Mouse (Mus musculus): Measurements from ENCODE around the gene Angptl4.
"Not testable (repeated sequence)": the region's sequence is repeated elsewhere in the genome, so short reads cannot be mapped to it uniquely, and the experiment has no call there.

Angptl4 gene

GRCm38 (mm10) chr17:33760255-33761165 is 21.1 kb downstream of the Angptl4 start, which contains the start of gene Rab11b:
Gene Rab11b, minus strand, starts transcription at chr17:33760530.
- peak; percentile 100 for DNase-seq (ENCODE audit: inconsistent age in 2 of 2, low spot score in 1 of 2)

GRCm38 (mm10) chr17:33759767-33760254 is 21.8 kb downstream of the Angptl4 start:
- peak; percentile 96 to 99 for DNase-seq (ENCODE audit: inconsistent age in 2 of 2, low spot score in 1 of 2)

- peak; percentile 58 to 84 for DNase-seq (ENCODE audit: inconsistent age in 2 of 2, low spot score in 1 of 2)
These were observed 24.4 kb downstream of the Angptl4 start for GRCm38 (mm10) chr17:33757231-33757630.

GRCm38 (mm10) chr17:33756108-33756790 is 25.4 kb downstream of the Angptl4 start:
- peak in 1 of 2 experiments; percentile 73 for DNase-seq (ENCODE audit: inconsistent age in 2 of 2, low spot score in 1 of 2)

GRCm38 (mm10) chr17:33755418-33756107 is 26.1 kb downstream of the Angptl4 start:
- peak; percentile 80 to 90 for DNase-seq (ENCODE audit: inconsistent age in 2 of 2, low spot score in 1 of 2)

- DNase-seq (ENCODE audit: inconsistent age in 2 of 2, low spot score in 1 of 2) = peak in 1 of 2 experiments; percentile 43
These were observed 27.0 kb downstream of the Angptl4 start for GRCm38 (mm10) chr17:33754656-33755055.

- DNase-seq (ENCODE audit: inconsistent age in 2 of 2, low spot score in 1 of 2) = no peak
These were observed 29.3 kb downstream of the Angptl4 start for GRCm38 (mm10) chr17:33752297-33752696.

- DNase-seq (ENCODE audit: inconsistent age in 2 of 2, low spot score in 1 of 2) = peak in 1 of 2 experiments; percentile 31
These were observed 30.4 kb downstream of the Angptl4 start for GRCm38 (mm10) chr17:33751181-33751580.

GRCm38 (mm10) chr17:33749451-33749850 is 32.2 kb downstream of the Angptl4 start:
- peak in 1 of 2 experiments; percentile 73 for DNase-seq (ENCODE audit: inconsistent age in 2 of 2, low spot score in 1 of 2)

- DNase-seq (ENCODE audit: inconsistent age in 2 of 2, low spot score in 1 of 2) = peak in 1 of 2 experiments; percentile 81
These were observed 35.6 kb downstream of the Angptl4 start for GRCm38 (mm10) chr17:33746011-33746410.

- DNase-seq (ENCODE audit: inconsistent age in 2 of 2, low spot score in 1 of 2) = peak in 1 of 2 experiments; percentile 18
These were observed 36.8 kb downstream of the Angptl4 start for GRCm38 (mm10) chr17:33744686-33745384.

- peak in 1 of 2 experiments; percentile 25 for DNase-seq (ENCODE audit: inconsistent age in 2 of 2, low spot score in 1 of 2)
These were observed 39.2 kb downstream of the Angptl4 start for GRCm38 (mm10) chr17:33742420-33742819.

- not testable (repeated sequence) for DNase-seq (ENCODE audit: inconsistent age in 2 of 2, low spot score in 1 of 2)
These were observed 48.1 kb downstream of the Angptl4 start for GRCm38 (mm10) chr17:33733526-33733925.

- not testable (repeated sequence) for DNase-seq (ENCODE audit: inconsistent age in 2 of 2, low spot score in 1 of 2)
These were observed 49.0 kb downstream of the Angptl4 start for GRCm38 (mm10) chr17:33732556-33733083.

- DNase-seq (ENCODE audit: inconsistent age in 2 of 2, low spot score in 1 of 2) = peak in 1 of 2 experiments; percentile 58
These were observed 52.4 kb downstream of the Angptl4 start for GRCm38 (mm10) chr17:33729215-33729614.

GRCm38 (mm10) chr17:33728396-33728795 is 53.2 kb downstream of the Angptl4 start:
- no peak for DNase-seq (ENCODE audit: inconsistent age in 2 of 2, low spot score in 1 of 2)
